Mouse (Mus musculus) right cerebral cortex, adult 2 months (tissue): Measurements from ENCODE around the gene Gm9817.
A peak's percentile ranks its signal among the peaks of the same experiment; 100 is the strongest.
"Not testable (repeated sequence)": the region's sequence is repeated elsewhere in the genome, so short reads cannot be mapped to it uniquely, and the experiment has no call there.

Experiments used
- DNase-seq, 2 experiments: peaks; one replicate each; pipeline ENCODE4 v3.0.0; 2021 to 2022; ENCODE audit warnings: low spot score in 2 of 2

Gene Gm9817

GRCm38 (mm10) chr13:45078392-45078791 is at the start of gene Gm9817:
TSS of gene Gm9817 (plus strand) at chr13:45078692.
- not testable (repeated sequence) for DNase-seq

- DNase-seq: no peak
These were observed 48.7 kb upstream of the Gm9817 start for GRCm38 (mm10) chr13:45029791-45030190.

- DNase-seq: peak; percentile 88 to 91
These were observed 47.7 kb upstream of the Gm9817 start for GRCm38 (mm10) chr13:45030830-45031229.

- peak in 1 of 2 experiments; percentile 14 for DNase-seq
These were observed 47.2 kb upstream of the Gm9817 start for GRCm38 (mm10) chr13:45031314-45031713.

- no peak for DNase-seq
These were observed 46.7 kb upstream of the Gm9817 start for GRCm38 (mm10) chr13:45031748-45032147.

- DNase-seq: no peak
These were observed 46.0 kb upstream of the Gm9817 start for GRCm38 (mm10) chr13:45032484-45032883.

GRCm38 (mm10) chr13:45033360-45033759 is 45.1 kb upstream of the Gm9817 start:
- DNase-seq: no peak

GRCm38 (mm10) chr13:45034759-45035158 is 43.7 kb upstream of the Gm9817 start:
- no peak for DNase-seq

GRCm38 (mm10) chr13:45036417-45036816 is 42.1 kb upstream of the Gm9817 start:
- no peak for DNase-seq

GRCm38 (mm10) chr13:45040195-45040594 is 38.3 kb upstream of the Gm9817 start:
- DNase-seq: no peak

GRCm38 (mm10) chr13:45040741-45041140 is 37.8 kb upstream of the Gm9817 start:
- DNase-seq: no peak

- DNase-seq: no peak
These were observed 35.0 kb upstream of the Gm9817 start for GRCm38 (mm10) chr13:45043466-45043865.

- peak; percentile 36 to 41 for DNase-seq
These were observed 29.1 kb upstream of the Gm9817 start for GRCm38 (mm10) chr13:45049261-45050020.

- DNase-seq: no peak
These were observed 25.7 kb upstream of the Gm9817 start for GRCm38 (mm10) chr13:45052805-45053204.

GRCm38 (mm10) chr13:45053843-45054242 is 24.6 kb upstream of the Gm9817 start:
- no peak for DNase-seq

GRCm38 (mm10) chr13:45059206-45059605 is 19.3 kb upstream of the Gm9817 start:
- no peak for DNase-seq

- peak; percentile 20 to 23 for DNase-seq
These were observed 15.3 kb upstream of the Gm9817 start for GRCm38 (mm10) chr13:45063146-45063545.

- no peak for DNase-seq
These were observed 13.5 kb upstream of the Gm9817 start for GRCm38 (mm10) chr13:45064951-45065350.

GRCm38 (mm10) chr13:45070366-45070765 is 8.1 kb upstream of the Gm9817 start:
- no peak for DNase-seq

- no peak for DNase-seq
These were observed 3.5 kb upstream of the Gm9817 start for GRCm38 (mm10) chr13:45075012-45075411.

- DNase-seq: no peak
These were observed 2.8 kb upstream of the Gm9817 start for GRCm38 (mm10) chr13:45075715-45076114.

GRCm38 (mm10) chr13:45080771-45081170 is 2.3 kb downstream of the Gm9817 start:
- DNase-seq: no peak

- DNase-seq: no peak
These were observed 5.2 kb downstream of the Gm9817 start for GRCm38 (mm10) chr13:45083696-45084095.

- DNase-seq: no peak
These were observed 10.3 kb downstream of the Gm9817 start for GRCm38 (mm10) chr13:45088796-45089221.
